Mouse (Mus musculus): ENCODE measurements around the gene Zfp697.

Zfp697 gene

GRCm38 (mm10) chr3:98382246-98382939 lies at the start of gene Zfp697:
Zfp697 (plus strand) TSS chr3:98382461.
- DNase-seq (ENCODE audit: extremely low spot score): peak; percentile 82

DNA sequence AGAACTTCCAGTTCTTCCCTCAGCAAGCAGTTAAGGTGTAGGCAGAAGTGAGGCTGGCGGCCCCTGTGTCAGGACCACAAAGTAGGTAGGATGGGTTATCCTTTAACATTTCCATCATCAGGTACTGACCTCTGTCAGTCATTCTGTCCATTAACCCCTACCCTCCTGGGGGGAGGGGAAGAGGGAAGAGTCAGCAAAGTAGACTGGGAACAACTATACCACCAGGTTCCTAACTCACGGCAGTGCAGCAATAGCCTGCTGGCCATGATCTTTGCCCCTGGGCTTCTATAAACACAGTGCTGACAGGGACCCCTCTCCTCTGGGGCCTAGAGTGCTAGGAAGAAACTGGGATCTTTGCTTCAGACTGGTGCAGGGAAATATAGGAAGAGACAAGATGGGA lies 48.3 kb upstream of the Zfp697 start:
- DNase-seq (ENCODE audit: extremely low spot score): no peak

DNA sequence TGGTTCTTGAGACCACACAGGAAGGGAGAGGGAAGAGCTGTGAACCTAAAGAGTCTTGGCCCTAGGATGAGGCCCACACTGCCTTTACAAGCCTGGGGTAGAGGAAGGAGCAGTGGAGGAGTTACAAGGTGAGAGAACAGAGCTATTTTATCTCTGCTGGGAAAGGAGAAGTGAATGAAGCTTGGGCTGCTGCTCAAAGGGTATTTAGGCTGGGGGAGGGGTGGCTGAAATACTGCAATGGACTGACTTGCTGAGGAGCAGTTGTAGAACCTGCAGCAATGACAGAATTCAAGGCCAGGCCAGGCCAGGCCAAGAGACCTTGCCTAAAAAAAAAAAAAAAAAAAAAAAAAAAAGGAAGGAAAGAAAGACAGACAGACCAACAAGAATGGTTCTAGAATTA lies 46.9 kb upstream of the Zfp697 start:
- DNase-seq (ENCODE audit: extremely low spot score): no peak

DNA sequence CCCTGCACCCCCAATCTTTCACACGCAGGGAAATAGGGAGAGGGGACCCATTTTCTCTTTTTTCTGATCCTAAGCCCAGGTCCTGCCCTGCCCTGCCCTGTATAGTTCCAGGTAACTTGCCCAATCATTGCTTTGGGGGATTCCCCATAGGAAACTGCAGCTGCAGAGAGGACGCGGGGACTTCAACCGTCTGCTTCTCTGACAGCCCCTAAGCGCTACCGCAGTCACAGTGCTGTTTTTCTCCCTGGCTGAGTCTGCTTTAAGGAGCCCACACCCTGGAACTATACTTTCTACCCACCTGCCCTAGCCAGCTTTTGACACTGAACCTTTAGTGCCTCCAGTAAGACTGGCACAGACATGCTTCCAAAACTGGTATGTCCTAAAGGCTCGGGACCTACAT lies 46.4 kb upstream of the Zfp697 start:
- no peak for DNase-seq (ENCODE audit: extremely low spot score)

DNA sequence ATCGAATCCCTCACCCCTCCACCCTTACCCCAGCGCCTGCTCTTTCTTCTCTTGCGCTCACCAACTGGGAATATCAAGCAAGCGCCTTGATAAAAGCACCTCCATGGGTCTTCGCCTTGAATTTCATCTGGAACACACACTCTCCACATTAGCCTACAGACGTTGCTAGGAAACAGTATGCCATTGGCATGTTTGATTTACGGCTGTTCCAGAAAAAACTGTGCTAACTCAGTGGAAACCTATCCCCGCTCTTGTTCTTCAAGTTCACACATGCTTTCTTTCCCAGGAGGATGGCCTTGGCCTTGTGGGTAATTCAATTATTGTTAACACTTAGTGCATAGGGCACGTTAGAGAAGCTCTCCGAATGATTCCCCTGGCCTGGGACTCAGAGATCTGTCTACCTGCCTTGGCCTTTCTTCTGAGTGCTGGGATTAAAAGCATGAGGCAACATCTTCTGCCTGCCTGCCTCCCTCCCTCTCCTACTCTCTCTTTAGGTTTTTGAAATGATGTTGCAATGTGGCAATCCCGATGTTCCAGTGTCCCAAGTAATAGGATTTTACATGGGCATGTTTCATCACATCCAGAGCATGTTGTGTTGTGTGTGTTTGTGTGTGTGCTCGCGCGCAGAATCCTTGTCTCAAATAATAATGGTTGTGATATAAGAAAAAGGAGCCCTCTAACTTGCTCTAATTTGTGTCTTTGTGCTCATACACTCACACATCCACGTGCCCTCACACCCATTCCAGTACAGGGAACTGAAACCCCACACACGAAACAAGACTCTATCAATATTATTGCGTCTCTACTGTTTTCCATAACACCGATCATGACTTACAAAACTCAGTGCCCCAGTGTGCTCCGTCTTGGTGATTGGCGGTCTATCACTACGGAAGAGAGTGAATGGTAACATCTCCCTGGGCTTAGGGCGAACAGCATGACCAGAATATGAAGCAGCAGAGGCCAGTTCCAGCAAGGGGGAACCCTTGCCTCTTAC lies 45.3 kb upstream of the Zfp697 start:
- DNase-seq (ENCODE audit: extremely low spot score): no peak

- DNase-seq (ENCODE audit: extremely low spot score): peak; percentile 63
These were observed 43.6 kb upstream of the Zfp697 start for GRCm38 (mm10) chr3:98338584-98339041.

DNA sequence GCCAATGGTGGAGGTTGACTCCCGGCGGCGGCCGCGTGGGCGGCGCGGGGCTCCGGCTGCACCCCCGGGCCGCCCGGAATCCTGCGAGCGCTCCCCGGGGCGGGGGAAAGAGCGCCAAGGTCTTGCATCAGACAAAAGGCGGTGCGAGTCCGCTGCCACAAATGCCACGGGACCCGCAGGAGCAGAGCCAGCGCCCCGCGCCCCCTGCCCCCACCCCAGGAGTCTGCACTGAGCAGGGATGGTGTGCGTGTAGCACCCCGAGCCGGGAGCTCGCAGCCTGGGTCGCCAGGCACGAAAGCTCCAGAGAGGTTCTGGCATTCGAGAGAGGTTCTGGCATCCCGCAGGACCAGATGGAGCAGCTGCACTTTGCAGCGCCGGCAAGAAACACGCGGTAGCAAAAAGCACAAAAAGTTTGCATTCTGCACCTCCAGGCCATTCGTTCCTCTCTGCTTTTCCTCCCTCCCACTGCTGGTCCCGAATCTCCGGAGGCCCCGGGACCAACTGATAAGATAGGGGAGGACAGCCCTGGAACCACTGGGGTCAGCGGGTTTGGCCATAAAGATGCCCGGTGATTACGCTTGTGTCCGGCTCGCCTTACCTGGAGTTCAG lies 43.1 kb upstream of the Zfp697 start:
- DNase-seq (ENCODE audit: extremely low spot score): peak; percentile 65

DNA sequence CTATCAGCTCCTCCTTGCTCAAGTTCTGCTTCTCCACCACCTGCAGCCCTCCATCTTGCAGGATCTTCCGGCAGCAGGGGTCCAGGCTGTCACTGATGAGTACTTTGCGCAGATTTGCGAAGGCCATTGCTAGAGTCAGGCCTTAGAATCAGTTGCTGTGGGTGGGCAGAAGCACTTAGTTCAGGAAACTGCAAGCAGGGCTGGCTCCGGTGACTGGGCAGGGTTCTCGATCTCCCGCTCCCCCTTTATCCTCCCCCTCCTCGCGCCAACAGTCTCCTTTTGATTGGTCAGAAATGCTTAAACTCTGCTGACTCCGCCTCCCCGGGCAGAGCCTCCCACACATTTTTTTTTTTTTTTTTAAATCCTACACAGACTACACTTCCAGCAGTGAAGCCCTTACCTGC lies 42.6 kb upstream of the Zfp697 start, which contains the start of gene Phgdh:
Phgdh (minus strand) TSS at position 285 of the 404 bp plus-strand sequence.
- peak; percentile 84 for DNase-seq (ENCODE audit: extremely low spot score)

DNA sequence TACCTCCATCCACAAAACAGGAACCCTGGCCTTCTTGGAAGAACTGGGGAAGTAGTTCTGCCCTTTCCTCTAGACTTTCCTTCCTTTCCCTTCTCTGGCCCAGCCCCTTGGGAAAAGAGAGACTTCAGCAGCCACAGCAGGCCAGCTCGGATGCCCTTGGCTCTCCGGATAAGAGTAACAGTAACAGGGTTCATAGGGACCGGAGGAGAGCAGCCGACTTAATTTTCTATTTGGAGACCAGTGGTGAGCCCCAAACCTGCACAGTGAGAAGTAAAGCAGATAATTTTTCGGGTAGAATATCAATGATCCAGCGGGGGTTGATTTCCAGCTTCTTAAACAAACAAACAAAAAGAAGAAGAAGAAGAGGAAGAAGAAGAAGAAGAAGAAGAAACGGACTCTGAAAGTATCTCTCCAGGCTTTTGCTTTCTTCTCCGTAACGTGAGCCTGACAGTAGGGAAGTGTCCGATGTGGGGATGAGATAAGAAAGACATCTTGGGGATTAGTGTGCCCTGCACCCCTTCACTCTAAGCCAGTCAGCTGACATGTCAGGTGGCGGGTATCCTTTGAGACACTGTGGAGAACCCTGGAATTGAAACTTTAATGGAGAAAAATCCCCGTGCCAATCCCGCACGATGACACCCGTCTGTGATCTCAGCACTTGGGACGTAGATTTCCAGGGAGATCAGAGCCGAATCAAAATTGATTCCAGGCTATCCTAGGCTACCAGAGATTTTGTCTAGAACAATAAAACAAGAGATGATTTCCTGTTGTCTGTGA lies 41.3 kb upstream of the Zfp697 start:
- DNase-seq (ENCODE audit: extremely low spot score): no peak

DNA sequence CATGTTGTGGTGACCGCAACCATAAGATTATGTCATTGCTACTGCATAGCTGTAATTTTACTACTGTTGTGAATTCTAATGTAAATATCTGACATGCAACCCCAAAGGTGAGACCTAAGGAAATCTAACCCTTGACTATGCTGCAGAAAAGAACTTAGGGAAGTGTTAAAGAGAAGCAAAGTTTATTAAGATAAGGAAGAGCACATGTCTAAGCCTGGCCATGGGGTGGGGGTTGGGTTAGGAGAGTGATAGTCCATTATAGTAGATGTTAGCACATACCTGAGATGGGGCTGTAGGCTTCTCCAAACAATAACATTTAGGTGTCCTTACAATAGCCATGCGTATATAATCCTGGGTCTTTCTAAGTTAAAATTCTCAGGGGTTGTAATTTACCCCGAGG lies 39.0 kb upstream of the Zfp697 start:
- no peak for DNase-seq (ENCODE audit: extremely low spot score)

DNA sequence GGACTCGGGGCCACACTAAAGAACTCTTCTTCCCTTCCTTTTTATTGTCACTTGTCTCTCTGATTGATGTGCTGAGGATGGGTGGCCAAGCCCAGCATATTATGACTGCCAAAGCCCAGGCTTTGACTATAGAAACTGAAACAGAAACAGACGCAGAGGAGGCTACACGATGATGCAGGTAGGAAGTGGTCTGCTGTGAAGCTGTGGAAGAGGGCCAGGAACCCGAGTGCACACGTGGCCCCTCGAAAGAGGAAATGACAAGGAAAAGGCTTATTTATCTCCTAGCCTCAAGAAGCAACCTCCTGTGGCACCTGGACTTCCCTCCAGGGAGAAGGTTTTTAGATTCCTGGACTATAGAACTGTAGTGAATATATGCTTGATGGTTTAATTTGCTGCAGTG lies 34.2 kb upstream of the Zfp697 start:
- DNase-seq (ENCODE audit: extremely low spot score): no peak

DNA sequence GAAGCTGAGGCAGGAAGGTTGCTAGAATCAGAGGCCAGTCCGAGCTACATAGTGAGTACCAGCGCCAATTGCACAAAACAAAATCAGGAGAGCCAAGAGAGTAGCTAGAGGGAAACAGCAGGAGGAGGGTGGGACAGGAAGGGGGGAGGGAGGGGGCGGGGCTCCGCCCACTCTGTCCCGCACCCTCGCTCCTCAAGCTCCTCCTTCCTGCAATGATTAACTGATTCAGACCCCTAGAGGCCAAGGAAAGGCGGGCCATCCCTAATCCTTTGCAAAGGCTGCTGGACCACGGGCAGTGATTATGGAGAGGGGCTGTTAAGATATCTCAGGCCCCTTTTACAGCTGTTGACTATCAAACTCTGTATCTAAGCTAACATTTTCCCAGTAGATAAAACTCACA lies 33.6 kb upstream of the Zfp697 start:
- peak; percentile 29 for DNase-seq (ENCODE audit: extremely low spot score)

DNA sequence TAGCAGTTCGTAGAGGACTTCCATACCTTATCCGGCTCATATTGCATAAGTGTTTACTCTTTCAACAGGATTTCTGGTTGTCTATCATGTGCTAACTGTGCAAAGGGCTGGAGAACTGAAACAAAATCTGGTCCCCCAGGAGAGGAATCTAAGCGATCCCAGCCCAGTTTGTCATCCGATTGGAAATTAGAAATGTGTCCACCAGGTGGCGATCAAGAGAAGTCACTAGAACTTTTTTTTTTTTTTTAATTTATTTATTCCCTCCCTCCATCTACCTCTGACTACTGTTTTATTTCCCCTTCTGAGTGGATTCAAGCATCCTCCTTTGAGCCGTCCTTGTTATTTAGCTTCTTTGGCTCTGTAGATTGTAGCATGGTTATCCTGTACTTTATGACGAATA lies 28.4 kb upstream of the Zfp697 start:
- DNase-seq (ENCODE audit: extremely low spot score): peak; percentile 62

DNA sequence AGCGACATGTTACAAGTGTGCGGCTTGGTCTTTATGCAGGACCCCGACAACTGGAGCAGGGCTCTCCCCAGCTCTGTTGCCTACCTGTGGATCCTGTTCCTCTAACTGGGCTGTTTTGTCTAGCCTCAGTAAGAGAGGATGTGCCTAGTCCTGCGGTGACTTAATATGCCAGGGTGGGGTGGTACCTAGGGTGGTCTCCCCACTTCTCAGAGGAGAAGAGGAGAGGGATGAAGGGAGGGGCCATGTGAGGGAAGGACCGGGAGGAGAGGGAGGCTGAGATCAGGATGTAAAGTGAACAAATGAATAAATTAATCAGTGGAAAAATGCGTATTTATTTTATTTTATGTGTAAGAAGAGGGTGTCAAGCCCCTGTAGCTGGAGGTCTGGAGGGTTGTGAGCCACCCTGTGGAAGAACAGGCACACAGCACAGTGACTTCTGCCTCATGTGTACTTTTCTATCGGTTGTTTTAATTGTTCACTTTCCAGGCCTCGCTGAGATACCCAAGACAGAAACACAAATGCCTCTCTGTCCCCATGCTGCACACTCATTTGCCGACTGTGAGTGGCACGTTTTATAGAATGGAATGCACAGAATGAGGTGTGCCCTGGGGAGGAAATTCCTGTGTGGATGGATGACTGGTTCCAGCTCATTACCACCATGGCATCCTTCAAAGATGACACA lies 26.8 kb upstream of the Zfp697 start:
- no peak for DNase-seq (ENCODE audit: extremely low spot score)

GRCm38 (mm10) chr3:98356026-98356365 lies 26.3 kb upstream of the Zfp697 start:
- no peak for DNase-seq (ENCODE audit: extremely low spot score)

GRCm38 (mm10) chr3:98356632-98357370 lies 25.5 kb upstream of the Zfp697 start:
- DNase-seq (ENCODE audit: extremely low spot score): no peak

DNA sequence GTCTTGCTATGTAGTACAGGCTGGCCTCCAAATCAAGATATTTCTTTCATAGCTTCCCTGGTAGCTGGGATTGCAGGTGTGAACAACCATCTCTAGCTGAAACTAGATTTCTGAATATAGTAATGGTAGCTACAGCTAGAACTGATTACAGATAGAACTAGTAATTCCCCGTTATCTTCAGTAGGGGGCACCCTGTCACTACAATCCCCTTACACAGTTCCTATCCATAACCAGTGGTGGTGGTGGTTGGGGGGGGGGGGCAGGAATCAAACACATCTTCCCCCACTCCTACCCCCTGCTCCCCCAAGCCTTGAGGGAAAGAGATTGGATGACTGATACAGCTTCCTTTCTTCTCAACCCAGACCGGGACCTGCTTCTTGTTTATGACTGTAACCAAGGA lies 19.5 kb upstream of the Zfp697 start:
- no peak for DNase-seq (ENCODE audit: extremely low spot score)

DNA sequence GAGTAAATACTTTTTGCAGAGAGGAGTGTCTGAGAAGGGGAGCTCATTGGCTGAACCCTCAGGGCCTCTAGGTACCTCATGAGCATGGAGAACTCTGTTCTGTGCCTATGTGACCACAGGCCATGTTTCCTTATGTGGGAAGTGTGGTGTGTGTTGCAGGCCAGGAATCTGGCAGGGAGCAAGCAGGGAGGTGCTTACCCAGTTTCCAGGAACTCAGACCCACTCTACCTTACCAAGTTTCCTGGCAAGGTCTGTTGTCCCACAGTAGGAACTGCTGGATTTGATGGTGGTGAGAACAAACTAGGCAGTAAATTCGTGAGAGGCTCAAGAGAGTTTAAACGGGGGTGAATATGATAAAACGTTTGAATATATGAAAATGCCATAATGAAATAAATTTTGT lies 16.2 kb upstream of the Zfp697 start:
- DNase-seq (ENCODE audit: extremely low spot score): no peak

- DNase-seq (ENCODE audit: extremely low spot score): no peak
These were observed 15.4 kb upstream of the Zfp697 start for GRCm38 (mm10) chr3:98366823-98367222.

- DNase-seq (ENCODE audit: extremely low spot score): no peak
These were observed 14.0 kb upstream of the Zfp697 start for GRCm38 (mm10) chr3:98368283-98368682.
